12 mouse cellular contexts compared by ENCODE assay signal in the genomic region with DNA sequence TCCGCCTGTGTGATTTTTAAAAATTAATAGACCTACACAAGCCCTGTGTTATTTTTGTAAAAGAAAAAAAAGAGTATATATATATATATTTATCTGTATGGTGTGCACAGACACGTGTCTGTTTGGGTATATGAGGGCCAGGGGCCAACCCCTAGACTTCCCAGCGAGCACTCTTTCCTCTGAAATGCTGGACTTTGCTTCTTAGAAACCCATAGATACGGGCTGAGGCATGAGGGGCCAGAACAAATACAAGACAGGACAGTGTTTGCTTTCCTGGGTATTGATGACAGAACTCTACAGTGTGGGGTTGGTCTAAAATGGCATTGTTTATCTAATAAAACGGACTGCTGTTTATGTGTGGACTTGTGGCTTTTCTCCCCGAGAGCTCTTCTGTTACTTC.
"Had no signal": no experiment of that assay in that cellular context is flagged by ENCODE, and none has a peak within 500 bp of the region (broad histone marks: within the 10 kb centered on the region; RNA-seq: fewer than 3 reads in every experiment).

No protein-coding gene starts in this region.

- H3K9ac ChIP-seq: hindbrain, embryonic 14.5 days; neural tube, embryonic 15.5 days had no signal

- H3K27me3 ChIP-seq: neural tube, embryonic 15.5 days had no signal

- DNase-seq: kidney, adult 8-10 months; kidney, postnatal 25 days; lung, adult 18-20 months; lung, postnatal 10 days; lung, postnatal 4 days; midbrain, embryonic 14.5 days had no signal

- H3K4me2 ChIP-seq: hindbrain, embryonic 14.5 days; neural tube, embryonic 15.5 days had no signal

- H3K4me3 ChIP-seq: layer of hippocampus, adult 2 months; limb, embryonic 10.5 days; midbrain, embryonic 10.5 days; myocyte; neural tube, embryonic 15.5 days had no signal

- H3K9me3 ChIP-seq: limb, embryonic 10.5 days; neural tube, embryonic 15.5 days had no signal

- H3K27ac ChIP-seq: hindbrain, embryonic 14.5 days; limb, embryonic 10.5 days; midbrain, embryonic 10.5 days; neural tube, embryonic 15.5 days had no signal

- H3K4me1 ChIP-seq: limb, embryonic 10.5 days; midbrain, embryonic 10.5 days; neural tube, embryonic 15.5 days had no signal
